Comparison of ENCODE assay signal across 11 mouse cellular contexts in the genomic region with DNA sequence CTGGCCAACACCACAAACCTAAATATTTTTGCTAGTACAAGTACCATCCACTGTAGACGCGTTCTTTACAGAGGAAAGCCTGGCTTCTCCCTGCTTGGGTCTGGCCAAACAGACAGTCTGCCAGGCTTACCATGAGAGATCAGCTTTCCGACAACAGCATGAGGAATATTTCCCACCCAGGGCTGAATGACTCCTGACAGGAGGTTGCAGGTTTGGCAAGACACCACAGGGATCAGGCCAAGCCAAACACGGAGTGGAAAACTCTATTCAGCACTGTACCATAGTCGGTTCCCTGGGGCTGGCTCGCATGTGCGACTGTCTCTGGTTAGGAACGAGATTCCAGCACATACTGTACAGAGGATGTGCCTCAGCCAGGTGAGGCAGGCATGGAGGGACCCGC.
DNase-seq lines count a peak whose midpoint lies in the region; ATAC-seq lines count a peak whose summit lies in the region.
"Had no signal": no experiment of that assay in that cellular context is flagged by ENCODE, and none has a peak within 500 bp of the region (broad histone marks: within the 10 kb centered on the region; RNA-seq: fewer than 3 reads in every experiment).

No protein-coding gene starts in this region.

- H3K9ac ChIP-seq in kidney, embryonic 15.5 days = no peak overlapping the region
- H3K9ac ChIP-seq in midbrain, embryonic 11.5 days (ENCODE audit: low read length) = no peak overlapping the region

- intact Hi-C loops in gastrocnemius, postnatal 14 days (cut with DNase I; ENCODE audit: low total_unique reads) = no loop called here
- intact Hi-C loops in heart, postnatal 10 days (cut with DNase I) = no loop called here

- no peaks in the 10 kb centered on the region for H3K9me3 ChIP-seq in kidney, embryonic 15.5 days (replicated peaks)
- no peaks in the 10 kb centered on the region; the same call in 1 of the 2 replicates for H3K9me3 ChIP-seq in midbrain, embryonic 11.5 days (ENCODE audit: control insufficient read depth, low read length)

- no peaks in the 10 kb centered on the region for H3K27me3 ChIP-seq in kidney, embryonic 15.5 days
- no peaks in the 10 kb centered on the region for H3K27me3 ChIP-seq in midbrain, embryonic 11.5 days (ENCODE audit: control insufficient read depth, insufficient read depth, low read length)

- DNase-seq in kidney, postnatal 25 days = peak; percentile 6 to 32
- DNase-seq in NIH3T3 (ENCODE audit: low read depth) = peak; percentile 94
- DNase-seq in gastrocnemius, postnatal 14 days = peak; percentile 54
- peak; percentile 57 to 63 for DNase-seq in heart, postnatal 10 days
- no peak for DNase-seq in testis, postnatal 14 days (ENCODE audit: low spot score)
- DNase-seq in midbrain, embryonic 11.5 days (ENCODE audit: low spot score, missing footprints) = no peak
- DNase-seq in embryo, embryonic 10 days (ENCODE audit: low spot score) = no peak
- DNase-seq: liver; thymus, adult 18-20 months had no signal

- no peaks in the 10 kb centered on the region for H3K4me1 ChIP-seq in kidney, embryonic 15.5 days
- no peaks in the 10 kb centered on the region for H3K4me1 ChIP-seq in midbrain, embryonic 11.5 days (ENCODE audit: control insufficient read depth, insufficient read depth, low read length)

- no peaks in the 10 kb centered on the region for H3K36me3 ChIP-seq in kidney, embryonic 15.5 days
- no peaks in the 10 kb centered on the region for H3K36me3 ChIP-seq in midbrain, embryonic 11.5 days (ENCODE audit: control insufficient read depth, insufficient read depth, low read length)

- no peak overlapping the region for H3K4me2 ChIP-seq in kidney, embryonic 15.5 days
- no peak overlapping the region for H3K4me2 ChIP-seq in midbrain, embryonic 11.5 days

- no peak for ATAC-seq in kidney, embryonic 15.5 days (replicated peaks; ENCODE audit: low FRiP score)
- ATAC-seq in midbrain, embryonic 11.5 days (ENCODE audit: low FRiP score) = no peak

- WGBS in kidney, embryonic 15.5 days = 66% methylated on average over 9 of the region's 9 CpGs
- WGBS in midbrain, embryonic 11.5 days = 84% methylated on average over 9 of the region's 9 CpGs

- no peak overlapping the region for H3K4me3 ChIP-seq in kidney, embryonic 15.5 days (replicated peaks)
- H3K4me3 ChIP-seq in midbrain, embryonic 11.5 days (ENCODE audit: low read depth, low read length) = no peak overlapping the region

- no peak overlapping the region for H3K27ac ChIP-seq in kidney, embryonic 15.5 days
- no peak overlapping the region for H3K27ac ChIP-seq in midbrain, embryonic 11.5 days (ENCODE audit: low read depth, low read length)
- H3K27ac ChIP-seq: kidney, postnatal 0 days had no signal

Comparison
In these comparisons a context has a peak if more than half of its experiments do, and no peak if none do; other contexts are left out.
1. DNase-seq: peak in kidney, postnatal 25 days (2 of 2), NIH3T3 (single experiment), gastrocnemius, postnatal 14 days (single experiment) and heart, postnatal 10 days (2 of 2); none in testis, postnatal 14 days (single experiment), midbrain, embryonic 11.5 days (single experiment) and embryo, embryonic 10 days (single experiment).